Mouse (Mus musculus): ENCODE data around the gene Cops7a. TPM values are rescaled to one million over a fixed set of nuclear protein-coding genes. Genes with fewer than 3 reads are reported as not detected.

Cops7a gene
- polyA plus RNA-seq, 1 experiment from 2014 or later, result 133 TPM

DNA sequence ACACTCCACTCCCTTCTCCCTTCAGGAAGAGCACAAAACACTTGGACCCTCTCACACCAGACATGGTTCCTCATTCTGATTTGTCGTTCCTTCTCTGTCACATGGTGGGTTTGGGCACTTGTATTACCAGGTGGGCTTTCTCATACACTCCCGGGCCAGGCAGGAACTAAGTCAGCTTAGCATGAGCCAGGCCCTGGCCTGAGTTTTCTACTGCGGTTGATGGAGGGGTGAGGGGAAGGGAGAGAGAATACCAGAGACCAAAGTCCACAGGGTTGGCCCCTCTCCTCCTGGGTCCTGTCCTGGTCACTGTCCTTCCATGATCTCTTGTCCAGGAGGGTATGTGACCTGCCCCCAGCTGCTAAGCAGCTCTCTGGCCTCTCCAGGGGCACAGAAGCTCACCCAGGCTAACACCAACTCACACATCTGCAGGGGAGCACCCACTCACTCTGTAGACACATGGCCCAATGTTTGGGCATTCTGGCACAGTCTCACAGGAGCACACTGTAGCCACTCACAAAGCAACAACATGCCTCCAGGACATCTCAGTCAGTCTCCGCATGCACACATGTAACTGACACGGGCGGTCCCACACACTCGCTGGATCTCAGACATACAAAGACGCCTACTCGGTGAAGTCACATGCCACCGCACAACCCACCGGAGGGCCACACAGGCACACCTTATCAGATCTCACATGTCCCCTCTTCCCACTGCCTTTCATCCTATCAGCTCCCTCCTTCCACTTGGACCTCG lies 49.2 kb downstream of the Cops7a start:
- ATAC-seq (ENCODE audit: low FRiP score, low read depth), result no peak
- Histone ChIP-seq H3K27me3 (no peaks in the 10 kb centered on the region; the same call in 1 of the 2 replicates), H3K27ac (peak overlapping the region; percentile 100), H3K9me3 (no peaks in the 10 kb centered on the region), H3K4me1 (peaks cover 66% of the 10 kb centered on the region), H3K36me3 (peaks cover 29% of the 10 kb centered on the region), H3K9ac (peak overlapping the region; percentile 100), H3K4me2 (replicated peaks) (peak overlapping the region; percentile 100), H3K4me3 (peak overlapping the region; percentile 90)
- 4% methylated on average over 12 of the region's 12 CpGs for WGBS

GRCm38 (mm10) chr6:124915160-124915941 lies 50.0 kb downstream of the Cops7a start:
- Histone ChIP-seq H3K4me1 (peaks cover 63% of the 10 kb centered on the region), H3K27ac (peak overlapping the region; percentile 28; the same call in 1 of the 2 replicates)
- no peak for ATAC-seq (ENCODE audit: low FRiP score, low read depth)

GRCm38 (mm10) chr6:124914511-124914910 lies 50.8 kb downstream of the Cops7a start:
- H3K9me3 ChIP-seq, result no peaks in the 10 kb centered on the region
- no peak for ATAC-seq (ENCODE audit: low FRiP score, low read depth)
- peak overlapping the region; percentile 100; the same call in 1 of the 2 replicates for H3K9ac ChIP-seq
- H3K4me3 ChIP-seq, result peak overlapping the region; percentile 90; the same call in 1 of the 2 replicates
- 89% methylated on average over 7 of the region's 7 CpGs for WGBS
- peak overlapping the region; percentile 100 for H3K4me2 ChIP-seq (replicated peaks)
- no peak overlapping the region for H3K27ac ChIP-seq
- peaks cover 29% of the 10 kb centered on the region for H3K36me3 ChIP-seq
- H3K4me1 ChIP-seq, result peaks cover 68% of the 10 kb centered on the region
- H3K27me3 ChIP-seq, result peaks cover 16% of the 10 kb centered on the region

More at GRCm38 (mm10) chr6:124915160-124915941, 50.0 kb downstream of the Cops7a start:
- H3K27me3 ChIP-seq, result peaks cover 8% of the 10 kb centered on the region
- H3K9me3 ChIP-seq, result no peaks in the 10 kb centered on the region
- WGBS, result 18% methylated on average over 22 of the region's 22 CpGs
- H3K4me2 ChIP-seq (replicated peaks), result peak overlapping the region; percentile 100
- H3K9ac ChIP-seq, result peak overlapping the region; percentile 100
- peaks cover 29% of the 10 kb centered on the region for H3K36me3 ChIP-seq
- H3K4me3 ChIP-seq, result peak overlapping the region; percentile 90

DNA sequence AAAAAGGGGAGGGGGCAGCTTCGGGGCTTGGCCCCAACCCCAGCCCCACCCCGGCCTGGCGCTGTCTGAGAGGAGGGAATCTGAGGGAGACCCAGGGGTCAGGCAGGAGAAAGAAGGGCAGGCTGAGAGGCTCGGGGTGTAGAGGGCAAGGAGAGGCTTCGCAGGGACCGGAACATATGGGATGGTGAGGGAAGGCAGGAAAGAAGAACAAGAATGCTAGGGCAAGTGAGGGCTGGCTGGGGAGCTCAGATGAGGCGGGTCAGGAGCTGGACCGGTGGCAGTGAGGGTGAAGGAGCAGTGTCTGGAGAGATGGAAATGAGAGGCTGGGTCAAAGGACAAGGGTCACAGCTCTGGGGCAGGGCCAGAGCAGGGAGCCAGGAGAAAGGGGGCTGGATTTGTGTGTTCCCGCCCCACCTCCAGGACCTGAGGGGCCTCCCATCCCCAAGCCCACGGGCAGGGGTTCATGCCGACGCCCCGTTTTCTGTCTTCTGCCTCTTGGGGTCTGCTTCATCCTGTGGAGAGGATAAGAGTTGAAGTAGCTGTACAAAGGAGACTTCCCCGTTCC lies 51.5 kb downstream of the Cops7a start:
- ATAC-seq (ENCODE audit: low FRiP score, low read depth), result no peak
- H3K36me3 ChIP-seq, result peaks cover 29% of the 10 kb centered on the region
- no peak overlapping the region for H3K4me2 ChIP-seq (replicated peaks)
- peaks cover 63% of the 10 kb centered on the region for H3K4me1 ChIP-seq
- H3K9me3 ChIP-seq, result no peaks in the 10 kb centered on the region
- H3K4me3 ChIP-seq, result no peak overlapping the region
- no peak overlapping the region; the same call in 1 of the 2 replicates for H3K27ac ChIP-seq
- no peak overlapping the region for H3K9ac ChIP-seq
- 71% methylated on average over 14 of the region's 14 CpGs for WGBS
- H3K27me3 ChIP-seq, result peaks cover 18% of the 10 kb centered on the region

GRCm38 (mm10) chr6:124913214-124913613 lies 52.1 kb downstream of the Cops7a start:
- H3K9ac ChIP-seq, result no peak overlapping the region
- H3K27ac ChIP-seq, result no peak overlapping the region; the same call in 1 of the 2 replicates
- H3K9me3 ChIP-seq, result no peaks in the 10 kb centered on the region
- no peak overlapping the region for H3K4me2 ChIP-seq (replicated peaks)
- peaks cover 57% of the 10 kb centered on the region for H3K4me1 ChIP-seq
- WGBS, result 74% methylated on average over 6 of the region's 6 CpGs
- peaks cover 20% of the 10 kb centered on the region for H3K27me3 ChIP-seq
- peaks cover 29% of the 10 kb centered on the region for H3K36me3 ChIP-seq
- ATAC-seq (ENCODE audit: low FRiP score, low read depth), result no peak
- H3K4me3 ChIP-seq, result no peak overlapping the region

- H3K4me2 ChIP-seq (replicated peaks), result peak within 1 kb of the TSS; percentile 43
- WGBS, result 15% methylated on average over 12 of the region's 13 CpGs
- H3K9me3 ChIP-seq, result no peaks in the 10 kb centered on the region
- peaks cover 29% of the 10 kb centered on the region for H3K36me3 ChIP-seq
- ATAC-seq (ENCODE audit: low FRiP score, low read depth), result no peak
- no peak within 1 kb of the TSS for H3K27ac ChIP-seq
- peaks cover 55% of the 10 kb centered on the region for H3K4me1 ChIP-seq
- H3K4me3 ChIP-seq, result no peak within 1 kb of the TSS
- H3K27me3 ChIP-seq, result peaks cover 22% of the 10 kb centered on the region
- peak within 1 kb of the TSS; percentile 43; the same call in 1 of the 2 replicates for H3K9ac ChIP-seq
These were observed 53.7 kb downstream of the Cops7a start, which contains the start of gene Lag3 for GRCm38 (mm10) chr6:124911533-124912218. Gene Lag3, minus strand, starts transcription at chr6:124911705.

GRCm38 (mm10) chr6:124910032-124910431 lies 55.3 kb downstream of the Cops7a start:
- H3K9ac ChIP-seq, result peak overlapping the region; percentile 60
- peaks cover 46% of the 10 kb centered on the region for H3K4me1 ChIP-seq
- H3K9me3 ChIP-seq, result no peaks in the 10 kb centered on the region
- peak overlapping the region; percentile 57 for H3K4me2 ChIP-seq (replicated peaks)
- H3K27ac ChIP-seq, result no peak overlapping the region
- H3K4me3 ChIP-seq, result peak overlapping the region; percentile 25
- 3% methylated on average over 32 of the region's 32 CpGs for WGBS
- peaks cover 27% of the 10 kb centered on the region for H3K36me3 ChIP-seq
- no peak for ATAC-seq (ENCODE audit: low FRiP score, low read depth)
- H3K27me3 ChIP-seq, result peaks cover 22% of the 10 kb centered on the region

Other genes starting within 250 kb of the Cops7a start
- 9.0 and 10.9 TPM in 2 replicates for gene Ptpn6, start 226.8 kb downstream of the Cops7a start, polyA plus RNA-seq (2015; fragmentation: Nextera tagmentation; extraction: Ambion mirVana)
- gene Grcc10, start 224.2 kb downstream of the Cops7a start, polyA plus RNA-seq (2015; fragmentation: Nextera tagmentation; extraction: Ambion mirVana), result 480 and 513 TPM in 2 replicates
- gene Gm45234, start 209.5 kb downstream of the Cops7a start, polyA plus RNA-seq (2015; fragmentation: Nextera tagmentation; extraction: Ambion mirVana), result 0.11 TPM in 1 of 2 replicates, not detected in the other
- gene Atn1, start 209.0 kb downstream of the Cops7a start, polyA plus RNA-seq (2015; fragmentation: Nextera tagmentation; extraction: Ambion mirVana), result 19.6 and 20.0 TPM in 2 replicates
- 7.2 and 7.7 TPM in 2 replicates for gene Eno2, start 195.9 kb downstream of the Cops7a start, polyA plus RNA-seq (2015; fragmentation: Nextera tagmentation; extraction: Ambion mirVana)
- 0.59 and 0.86 TPM in 2 replicates for gene Lrrc23, start 185.8 kb downstream of the Cops7a start, polyA plus RNA-seq (2015; fragmentation: Nextera tagmentation; extraction: Ambion mirVana)
- gene Spsb2, start 156.9 kb downstream of the Cops7a start, polyA plus RNA-seq (2015; fragmentation: Nextera tagmentation; extraction: Ambion mirVana), result 10.4 and 12.3 TPM in 2 replicates
- gene Tpi1, start 151.2 kb downstream of the Cops7a start, polyA plus RNA-seq (2015; fragmentation: Nextera tagmentation; extraction: Ambion mirVana), result 782 and 803 TPM in 2 replicates
- 165 and 177 TPM in 2 replicates for gene Usp5, start 136.1 kb downstream of the Cops7a start, polyA plus RNA-seq (2015; fragmentation: Nextera tagmentation; extraction: Ambion mirVana)
- gene Cdca3, start 136.0 kb downstream of the Cops7a start, polyA plus RNA-seq (2015; fragmentation: Nextera tagmentation; extraction: Ambion mirVana), result 166 and 172 TPM in 2 replicates
- gene Gnb3, start 125.3 kb downstream of the Cops7a start, polyA plus RNA-seq (2015; fragmentation: Nextera tagmentation; extraction: Ambion mirVana), result 1.0 and 1.3 TPM in 2 replicates
- 60.4 and 61.2 TPM in 2 replicates for gene P3h3, start 107.8 kb downstream of the Cops7a start, polyA plus RNA-seq (2015; fragmentation: Nextera tagmentation; extraction: Ambion mirVana)
- 2.9 and 3.5 TPM in 2 replicates for gene Gpr162, start 101.6 kb downstream of the Cops7a start, polyA plus RNA-seq (2015; fragmentation: Nextera tagmentation; extraction: Ambion mirVana)
- gene Cd4, start 77.3 kb downstream of the Cops7a start, polyA plus RNA-seq (2015; fragmentation: Nextera tagmentation; extraction: Ambion mirVana), result 0.04 and 0.15 TPM in 2 replicates
- 1.7 and 3.1 TPM in 2 replicates for gene Lag3, start 53.8 kb downstream of the Cops7a start, polyA plus RNA-seq (2015; fragmentation: Nextera tagmentation; extraction: Ambion mirVana)
- 303 and 321 TPM in 2 replicates for gene Ptms, start 45.4 kb downstream of the Cops7a start, polyA plus RNA-seq (2015; fragmentation: Nextera tagmentation; extraction: Ambion mirVana)
- 354 and 355 TPM in 2 replicates for gene Mlf2, start 34.2 kb downstream of the Cops7a start, polyA plus RNA-seq (2015; fragmentation: Nextera tagmentation; extraction: Ambion mirVana)
- 15.7 and 19.0 TPM in 2 replicates for gene Pianp, start 31.2 kb upstream of the Cops7a start, polyA plus RNA-seq (2015; fragmentation: Nextera tagmentation; extraction: Ambion mirVana)
- 20.6 and 21.2 TPM in 2 replicates for gene Zfp384, start 43.6 kb upstream of the Cops7a start, polyA plus RNA-seq (2015; fragmentation: Nextera tagmentation; extraction: Ambion mirVana)
- 183 and 190 TPM in 2 replicates for gene Ing4, start 74.2 kb upstream of the Cops7a start, polyA plus RNA-seq (2015; fragmentation: Nextera tagmentation; extraction: Ambion mirVana)
- 16.5 and 19.2 TPM in 2 replicates for gene Acrbp, start 84.2 kb upstream of the Cops7a start, polyA plus RNA-seq (2015; fragmentation: Nextera tagmentation; extraction: Ambion mirVana)
- 0.45 and 0.80 TPM in 2 replicates for gene Lpar5, start 102.4 kb upstream of the Cops7a start, polyA plus RNA-seq (2015; fragmentation: Nextera tagmentation; extraction: Ambion mirVana)
- 86.8 and 93.4 TPM in 2 replicates for gene Chd4, start 130.4 kb upstream of the Cops7a start, polyA plus RNA-seq (2015; fragmentation: Nextera tagmentation; extraction: Ambion mirVana)
- gene Nop2, start 166.4 kb upstream of the Cops7a start, polyA plus RNA-seq (2015; fragmentation: Nextera tagmentation; extraction: Ambion mirVana), result 65.6 and 67.1 TPM in 2 replicates
- gene Iffo1, start 179.7 kb upstream of the Cops7a start, polyA plus RNA-seq (2015; fragmentation: Nextera tagmentation; extraction: Ambion mirVana), result 31.5 and 33.1 TPM in 2 replicates
- gene Gapdh, start 200.9 kb upstream of the Cops7a start, polyA plus RNA-seq (2015; fragmentation: Nextera tagmentation; extraction: Ambion mirVana), result 1,893 and 1,983 TPM in 2 replicates
- 146 and 148 TPM in 2 replicates for gene Ncapd2, start 226.2 kb upstream of the Cops7a start, polyA plus RNA-seq (2015; fragmentation: Nextera tagmentation; extraction: Ambion mirVana)
- gene Mrpl51, start 226.3 kb upstream of the Cops7a start, polyA plus RNA-seq (2015; fragmentation: Nextera tagmentation; extraction: Ambion mirVana), result 212 and 213 TPM in 2 replicates

Measured in limb, embryonic 13.5 days (tissue).